Mouse (Mus musculus) limb, embryonic 15.5 days (tissue): Measurements from ENCODE around the gene Krtap3-1. TPM values are rescaled to one million over a fixed set of nuclear protein-coding genes. Genes with fewer than 3 reads are reported as not detected.

ENCODE experiments used
- polyA plus RNA-seq: library from polyadenylated mRNA; unstranded; fragments of >200 nt; fragmentation: Nextera tagmentation; extraction: Ambion mirVana; gene quantifications from 2 replicates; pipeline ENCODE4 v1.2.1, GENCODE M21; 2015

Gene Krtap3-1
- polyA plus RNA-seq, 1 experiment from 2014 or later, result 6.4 TPM

Other genes starting within 250 kb of the Krtap3-1 start
- gene Krt25, start 243.7 kb downstream of the Krtap3-1 start, polyA plus RNA-seq, result not detected in 2 replicates
- gene Krt26, start 228.7 kb downstream of the Krtap3-1 start, polyA plus RNA-seq, result not detected in 2 replicates
- gene Krt27, start 215.5 kb downstream of the Krtap3-1 start, polyA plus RNA-seq, result not detected in 2 replicates
- 0.14 and 0.17 TPM in 2 replicates for gene Krt28, start 191.7 kb downstream of the Krtap3-1 start, polyA plus RNA-seq
- gene Krt10, start 177.3 kb downstream of the Krtap3-1 start, polyA plus RNA-seq, result 625 and 642 TPM in 2 replicates
- gene Krt12, start 144.4 kb downstream of the Krtap3-1 start, polyA plus RNA-seq, result 0.15 and 0.61 TPM in 2 replicates
- 0.20 and 0.32 TPM in 2 replicates for gene Krt20, start 128.5 kb downstream of the Krtap3-1 start, polyA plus RNA-seq
- 23.0 and 24.2 TPM in 2 replicates for gene Krt23, start 73.5 kb downstream of the Krtap3-1 start, polyA plus RNA-seq
- gene Krt39, start 45.3 kb downstream of the Krtap3-1 start, polyA plus RNA-seq, result 0.15 TPM in 1 of 2 replicates, not detected in the other
- gene Krt40, start 23.5 kb downstream of the Krtap3-1 start, polyA plus RNA-seq, result not detected in 2 replicates
- gene Krtap3-3, start 15.8 kb downstream of the Krtap3-1 start, polyA plus RNA-seq, result 4.0 and 5.6 TPM in 2 replicates
- gene Krtap3-2, start 9.8 kb downstream of the Krtap3-1 start, polyA plus RNA-seq, result 0.24 TPM in 1 of 2 replicates, not detected in the other
- gene Gm11939, start 7.2 kb downstream of the Krtap3-1 start, polyA plus RNA-seq, result not detected in 2 replicates
- gene Krtap1-5, start 14.4 kb upstream of the Krtap3-1 start, polyA plus RNA-seq, result 0.22 TPM in 1 of 2 replicates, not detected in the other
- gene Krtap1-4, start 17.0 kb upstream of the Krtap3-1 start, polyA plus RNA-seq, result not detected in 2 replicates
- gene Krtap1-3, start 24.7 kb upstream of the Krtap3-1 start, polyA plus RNA-seq, result not detected in 2 replicates
- gene Krtap9-3, start 31.5 kb upstream of the Krtap3-1 start, polyA plus RNA-seq, result not detected in 2 replicates
- gene Gm11938, start 36.7 kb upstream of the Krtap3-1 start, polyA plus RNA-seq, result not detected in 2 replicates
- gene Gm11937, start 43.6 kb upstream of the Krtap3-1 start, polyA plus RNA-seq, result not detected in 2 replicates
- not detected in 2 replicates for gene Krtap2-4, start 48.2 kb upstream of the Krtap3-1 start, polyA plus RNA-seq
- gene Gm11562, start 53.8 kb upstream of the Krtap3-1 start, polyA plus RNA-seq, result not detected in 2 replicates
- not detected in 2 replicates for gene Krtap4-1, start 61.6 kb upstream of the Krtap3-1 start, polyA plus RNA-seq
- gene Krtap4-2, start 68.5 kb upstream of the Krtap3-1 start, polyA plus RNA-seq, result not detected in 2 replicates
- gene Krtap4-7, start 77.5 kb upstream of the Krtap3-1 start, polyA plus RNA-seq, result not detected in 2 replicates
- gene Gm11555, start 83.6 kb upstream of the Krtap3-1 start, polyA plus RNA-seq, result not detected in 2 replicates
- not detected in 2 replicates for gene Gm11563, start 92.3 kb upstream of the Krtap3-1 start, polyA plus RNA-seq
- not detected in 2 replicates for gene Krtap4-6, start 99.3 kb upstream of the Krtap3-1 start, polyA plus RNA-seq
- not detected in 2 replicates for gene Gm14190, start 124.1 kb upstream of the Krtap3-1 start, polyA plus RNA-seq
- not detected in 2 replicates for gene Gm14180, start 167.7 kb upstream of the Krtap3-1 start, polyA plus RNA-seq
- gene Gm11595, start 206.3 kb upstream of the Krtap3-1 start, polyA plus RNA-seq, result not detected in 2 replicates
- not detected in 2 replicates for gene Krtap4-8, start 214.1 kb upstream of the Krtap3-1 start, polyA plus RNA-seq
- not detected in 2 replicates for gene Krtap4-9, start 218.6 kb upstream of the Krtap3-1 start, polyA plus RNA-seq
- gene Gm11596, start 226.8 kb upstream of the Krtap3-1 start, polyA plus RNA-seq, result not detected in 2 replicates
- not detected in 2 replicates for gene Gm11569, start 232.3 kb upstream of the Krtap3-1 start, polyA plus RNA-seq
- gene Gm11554, start 237.8 kb upstream of the Krtap3-1 start, polyA plus RNA-seq, result not detected in 2 replicates
- not detected in 2 replicates for gene Krtap4-13, start 243.3 kb upstream of the Krtap3-1 start, polyA plus RNA-seq
- not detected in 2 replicates for gene Gm11564, start 249.0 kb upstream of the Krtap3-1 start, polyA plus RNA-seq